In the genomic region with DNA sequence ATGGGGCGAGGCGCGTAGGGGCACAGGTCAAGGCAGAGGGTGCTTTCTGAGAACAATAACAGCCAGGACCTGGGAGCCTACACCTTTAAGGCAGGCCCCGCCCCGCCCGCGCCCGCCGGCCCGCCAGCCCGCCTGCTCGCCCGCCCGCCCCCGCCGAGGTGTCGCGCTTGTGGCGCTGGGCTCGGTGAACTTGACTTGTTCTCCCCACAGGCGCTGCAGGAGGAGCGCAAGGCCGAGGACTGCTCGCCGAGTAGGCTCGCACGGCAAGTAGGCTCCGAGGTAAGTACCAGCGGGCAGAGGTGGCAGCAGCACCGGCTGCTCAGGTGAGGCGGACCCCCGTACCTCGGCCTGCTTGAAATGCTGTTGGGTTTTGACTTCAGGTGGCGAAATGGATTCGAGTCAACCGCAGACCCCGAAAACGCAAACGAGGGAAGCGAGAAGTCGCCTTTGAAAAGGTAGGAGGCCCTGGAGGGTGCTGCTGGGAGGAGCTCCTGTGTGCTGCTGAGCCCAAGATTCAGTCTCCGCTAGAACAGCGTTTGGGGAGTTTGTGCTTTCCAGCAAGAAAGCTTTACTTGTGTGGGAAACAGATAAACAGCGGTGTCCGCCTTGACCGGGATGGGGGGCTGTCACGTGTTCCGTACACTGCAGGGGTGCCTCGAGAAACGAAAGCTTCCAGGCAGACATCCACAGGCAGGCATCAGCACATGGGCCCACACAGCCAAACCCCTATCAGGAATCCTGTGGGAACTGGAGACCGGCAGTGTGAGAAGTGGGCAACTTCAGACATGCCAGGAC, we compare ENCODE assay signal across 7 mouse cellular contexts.
DNase-seq lines count a peak whose midpoint lies in the region; ATAC-seq and TF ChIP-seq lines count a peak whose summit lies in the region.

No protein-coding gene starts in this region.

- no peaks in the 10 kb centered on the region for H3K27me3 ChIP-seq in kidney, adult 2 months (replicated peaks; ENCODE audit: control insufficient read depth, insufficient read depth, low read length)
- H3K27me3 ChIP-seq in liver, adult 2 months (ENCODE audit: control insufficient read depth, insufficient read depth, low read length) = no peaks in the 10 kb centered on the region

- peak overlapping the region; percentile 75 for H3K4me3 ChIP-seq in kidney, adult 2 months (ENCODE audit: insufficient read depth, low read depth, low read length)
- peak overlapping the region; percentile 89 for H3K4me3 ChIP-seq in liver, adult 2 months (ENCODE audit: insufficient read depth, low read depth, low read length)

- H3K36me3 ChIP-seq in kidney, adult 2 months (ENCODE audit: control insufficient read depth, insufficient read depth, low read length) = no peaks in the 10 kb centered on the region
- peaks cover 6% of the 10 kb centered on the region; the same call in 1 of the 2 replicates for H3K36me3 ChIP-seq in liver, adult 2 months (ENCODE audit: control insufficient read depth, insufficient read depth, low read length)

- peaks cover 31% of the 10 kb centered on the region for H3K4me1 ChIP-seq in kidney, adult 2 months (ENCODE audit: control insufficient read depth, insufficient read depth, low read length)
- peaks cover 32% of the 10 kb centered on the region for H3K4me1 ChIP-seq in liver, adult 2 months (ENCODE audit: control insufficient read depth, insufficient read depth, low read length)

- TF ChIP-seq POLR2A in kidney, adult 2 months (IDR thresholded peaks at IDR 0.05; ENCODE audit: low read depth, low read length) = peak; percentile 87
- TF ChIP-seq POLR2A in liver, adult 2 months (IDR thresholded peaks at IDR 0.05; ENCODE audit: extremely low read depth, insufficient read depth, low read length) = peak; percentile 93

- H3K27ac ChIP-seq in kidney, adult 2 months (ENCODE audit: insufficient read depth, low read depth, low read length) = peak overlapping the region; percentile 91
- peak overlapping the region; percentile 93 for H3K27ac ChIP-seq in liver, adult 2 months (replicated peaks; ENCODE audit: insufficient read depth, low read depth, low read length)

- DNase-seq in adrenal gland, adult 2 months = peak; percentile 94
- DNase-seq in embryo, embryonic 10.5 days (ENCODE audit: low spot score) = peak; percentile 75
- peak; percentile 92 for DNase-seq in heart, adult 18-20 months
- peak; percentile 94 for DNase-seq in kidney, adult 2 months
- DNase-seq in liver, adult 2 months (ENCODE audit: extremely low read depth, low read depth, low spot score) = peak; percentile 72
- peak; percentile 69 to 77 for DNase-seq in spleen, postnatal 14 days (ENCODE audit: low spot score in 2 of 2)

- 1% methylated on average over 51 of the region's 51 CpGs for WGBS in kidney, adult 2 months
- WGBS in liver, adult 2 months = under 1% methylated on average over 51 of the region's 51 CpGs

- ATAC-seq in monocyte, adult 5-6 weeks (replicated peaks; ENCODE audit: insufficient number of reproducible peaks, low FRiP score, low TSS enrichment, poor library complexity, severe bottlenecking) = peak; percentile 33; the same call in 1 of the 2 replicates

- peaks cover 29% of the 10 kb centered on the region for H3K79me2 ChIP-seq in liver, adult 2 months (ENCODE audit: control insufficient read depth, insufficient read depth, low read length)

- no peak for TF ChIP-seq CTCF in kidney, adult 2 months (conservative IDR thresholded peaks at IDR 0.05; ENCODE audit: insufficient read depth, insufficient read length, low read depth, low read length)
- no peak for TF ChIP-seq CTCF in liver, adult 2 months (IDR thresholded peaks at IDR 0.05; ENCODE audit: low read depth, low read length)

- peak overlapping the region; percentile 98 for H3K9ac ChIP-seq in liver, adult 2 months (ENCODE audit: low read depth, low read length)

Comparison
In these comparisons a context has a peak if more than half of its experiments do, and no peak if none do; other contexts are left out.
1. Peak in every context shown above with its lines: DNase-seq, ATAC-seq, H3K4me3 ChIP-seq and H3K27ac ChIP-seq.